Comparison of ENCODE assay signal across 10 mouse cellular contexts in the genomic region with DNA sequence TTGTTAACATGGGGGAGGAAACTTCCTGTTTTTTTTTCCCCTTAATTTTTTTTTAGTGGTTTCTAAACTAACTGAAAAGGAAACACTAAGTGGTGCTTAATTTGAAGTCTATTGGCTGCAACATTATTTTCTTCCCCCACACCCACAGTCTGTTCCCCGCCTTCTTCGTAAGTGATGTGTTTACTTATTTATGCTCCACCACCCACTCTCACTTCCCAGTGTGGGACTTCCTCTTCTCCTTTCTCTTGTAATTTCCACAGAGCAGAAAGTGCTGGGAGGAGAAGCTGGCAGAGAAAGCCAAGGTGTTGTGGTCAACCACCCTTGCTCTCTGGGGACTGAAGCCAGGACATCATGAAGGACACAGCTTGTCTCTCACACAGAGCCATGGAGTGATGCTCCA. TPM values are rescaled to one million over a fixed set of nuclear protein-coding genes. Genes with fewer than 3 reads are reported as not detected.
DNase-seq lines count a peak whose midpoint lies in the region.
"Had no signal": no experiment of that assay in that cellular context is flagged by ENCODE, and none has a peak within 500 bp of the region (broad histone marks: within the 10 kb centered on the region; RNA-seq: fewer than 3 reads in every experiment).

No protein-coding gene starts in this region.

- no peaks in the 10 kb centered on the region for H3K79me2 ChIP-seq in macrophage (ENCODE audit: inconsistent target)

- no peaks in the 10 kb centered on the region for H3K9me3 ChIP-seq in embryonic facial prominence, embryonic 10.5 days
- H3K9me3 ChIP-seq: heart, embryonic 15.5 days had no signal

- H3K4me1 ChIP-seq in brown adipose tissue, adult 24 weeks (ENCODE audit: control insufficient read depth, insufficient read depth, insufficient read length, low read length), result peaks cover 34% of the 10 kb centered on the region
- peaks cover 22% of the 10 kb centered on the region for H3K4me1 ChIP-seq in embryonic facial prominence, embryonic 10.5 days

- no peaks in the 10 kb centered on the region for H3K36me3 ChIP-seq in macrophage (ENCODE audit: inconsistent target)
- no peaks in the 10 kb centered on the region for H3K36me3 ChIP-seq in embryonic facial prominence, embryonic 10.5 days (replicated peaks)
- H3K36me3 ChIP-seq: heart, embryonic 15.5 days had no signal

- no peaks in the 10 kb centered on the region for H3K27me3 ChIP-seq in embryonic facial prominence, embryonic 10.5 days (replicated peaks; ENCODE audit: low read depth, poor library complexity, severe bottlenecking)
- H3K27me3 ChIP-seq: heart, embryonic 15.5 days had no signal

- H3K4me3 ChIP-seq in brown adipose tissue, adult 24 weeks (ENCODE audit: insufficient read depth, low read depth, low read length), result no peak overlapping the region
- no peak overlapping the region for H3K4me3 ChIP-seq in macrophage (ENCODE audit: inconsistent target)
- no peak overlapping the region for H3K4me3 ChIP-seq in embryonic facial prominence, embryonic 10.5 days
- H3K4me3 ChIP-seq: erythroblast, embryonic 14.5 days; heart, embryonic 15.5 days had no signal

- WGBS in macrophage (ENCODE audit: missing documents), result 11% methylated on average over 2 of the region's 2 CpGs
- WGBS in embryonic facial prominence, embryonic 10.5 days, result 81% methylated on average over 2 of the region's 2 CpGs

- peak overlapping the region; percentile 32 for H3K27ac ChIP-seq in brown adipose tissue, adult 24 weeks (replicated peaks; ENCODE audit: low read depth, low read length)
- H3K27ac ChIP-seq in macrophage, result peak overlapping the region; percentile 52
- H3K27ac ChIP-seq in embryonic facial prominence, embryonic 10.5 days (replicated peaks), result no peak overlapping the region
- H3K27ac ChIP-seq: heart, embryonic 15.5 days had no signal

- DNase-seq in cerebellum, adult 9-11 months, result peak; percentile 66
- DNase-seq in cerebellum, adult 8-10 months, result no peak
- DNase-seq in left cerebral cortex, adult 11 months (ENCODE audit: low spot score), result peak; percentile 34
- no peak for DNase-seq in left cerebral cortex, adult 18-20 months (ENCODE audit: low spot score in 2 of 2)
- DNase-seq in embryonic facial prominence, embryonic 10.5 days (ENCODE audit: low spot score), result no peak
- DNase-seq in urinary bladder, postnatal 25 days (ENCODE audit: low spot score), result no peak

RNA-seq across cellular contexts. Expression of gene Chn2, which starts 43.2 kb away (rescaled TPM):
- total RNA-seq in left cerebral cortex, adult 18-20 months (2021), result 10 to 100 TPM; 39.0 to 40.2 TPM
- polyA plus RNA-seq in brown adipose tissue, adult 24 weeks (2012; ENCODE audit: insufficient read depth, insufficient read length, missing spikeins), result 1.2 and 2.5 TPM in 2 replicates
- total RNA-seq in macrophage (2018; cell fraction: chromatin; rRNA removed), result 10 to 100 TPM in 13 of 26 experiments, 1 to 10 TPM in 13; 2.6 to 27.5 (median 9.4) TPM
- 10 to 100 TPM in 13 of 26 experiments, 1 to 10 TPM in 13; 2.9 to 13.4 (median 8.2) TPM for total RNA-seq in macrophage (2018; cell fraction: cytosol; rRNA removed)
- total RNA-seq in macrophage (2018; cell fraction: nucleus; rRNA removed), result 10 to 100 TPM in 12 of 26 experiments, 1 to 10 TPM in 14; 2.1 to 24.5 (median 7.6) TPM
- polyA plus RNA-seq in macrophage (2018), result 9.8 to 17.5 TPM (median 16.8 TPM) in 3 replicates
- 10.7 and 11.3 TPM in 2 replicates for polyA plus RNA-seq in embryonic facial prominence, embryonic 10.5 days (2016; fragmentation: Nextera tagmentation; extraction: Ambion mirVana)
- polyA plus RNA-seq: erythroblast, embryonic 14.5 days had no signal

Comparison
In these comparisons a context has a peak if more than half of its experiments do, and no peak if none do; other contexts are left out.
1. DNase-seq: peak in cerebellum, adult 9-11 months (single experiment) and left cerebral cortex, adult 11 months (single experiment); none in cerebellum, adult 8-10 months (single experiment), left cerebral cortex, adult 18-20 months (0 of 2), embryonic facial prominence, embryonic 10.5 days (single experiment) and urinary bladder, postnatal 25 days (single experiment).